Mouse (Mus musculus): ENCODE data around the gene Mrps16. TPM values are rescaled to one million over a fixed set of nuclear protein-coding genes. Genes with fewer than 3 reads are reported as not detected.
A peak's percentile ranks its signal among the peaks of the same experiment; 100 is the strongest.

Gene Mrps16
- total RNA-seq, 4 experiments from 2014 or later: 56.2 to 74.9 (median 67.5) TPM

- DNase-seq: no peak
These were observed 30.2 kb downstream of the Mrps16 start for GRCm38 (mm10) chr14:20363230-20363629.

- peak; percentile 89 for DNase-seq
These were observed 45.4 kb downstream of the Mrps16 start, which contains the start of the genes Ecd and Fam149b for GRCm38 (mm10) chr14:20347991-20348541. Gene Ecd, minus strand, starts transcription at chr14:20348121. Gene Fam149b, plus strand, starts transcription at chr14:20348162.

- DNase-seq: no peak
These were observed 45.9 kb downstream of the Mrps16 start for GRCm38 (mm10) chr14:20347441-20347990.

- DNase-seq: no peak
These were observed 47.5 kb downstream of the Mrps16 start for GRCm38 (mm10) chr14:20345885-20346284.

- no peak for DNase-seq
These were observed 52.6 kb downstream of the Mrps16 start for GRCm38 (mm10) chr14:20340866-20341265.

- DNase-seq: no peak
These were observed 53.3 kb downstream of the Mrps16 start for GRCm38 (mm10) chr14:20340149-20340548.

- DNase-seq: no peak
These were observed 54.0 kb downstream of the Mrps16 start for GRCm38 (mm10) chr14:20339415-20339814.

Other genes starting within 250 kb of the Mrps16 start
- gene Kcnk5, start 211.8 kb downstream of the Mrps16 start, total RNA-seq (2022): 10 to 100 TPM in 1 of 4 experiments, 1 to 10 TPM in 3; 6.4 to 22.9 (median 7.2) TPM
- gene Kcnk16, start 124.4 kb downstream of the Mrps16 start, total RNA-seq (2022): not detected
- gene Nudt13, start 98.9 kb downstream of the Mrps16 start, total RNA-seq (2022): 10 to 100 TPM; 39.7 to 68.2 (median 53.7) TPM
- gene Ecd, start 45.5 kb downstream of the Mrps16 start, total RNA-seq (2022): 10 to 100 TPM; 42.8 to 47.6 (median 43.8) TPM
- gene Fam149b, start 45.5 kb downstream of the Mrps16 start, total RNA-seq (2022): 10 to 100 TPM; 32.0 to 42.2 (median 41.0) TPM
- gene Dnajc9, start 4.7 kb downstream of the Mrps16 start, total RNA-seq (2022): 10 to 100 TPM; 30.3 to 43.2 (median 34.0) TPM
- 1 to 10 TPM; 1.2 to 7.0 (median 1.8) TPM for gene Cfap70, start 58.6 kb upstream of the Mrps16 start, total RNA-seq (2022)
- 100 to 1,000 TPM; 118 to 129 (median 120) TPM for gene Anxa7, start 86.5 kb upstream of the Mrps16 start, total RNA-seq (2022)
- 1 to 10 TPM in 2 of 4 experiments, under 1 TPM in 2; 0.52 to 2.1 (median 1.1) TPM for gene Mss51, start 103.3 kb upstream of the Mrps16 start, total RNA-seq (2022)
- 10 to 100 TPM; 66.2 to 94.4 (median 73.4) TPM for gene Ppp3cb, start 152.9 kb upstream of the Mrps16 start, total RNA-seq (2022)
- 10 to 100 TPM; 18.3 to 22.1 (median 19.3) TPM for gene Usp54, start 247.4 kb upstream of the Mrps16 start, total RNA-seq (2022)

Measured in adrenal gland, adult 8-10 months (tissue).